Mouse (Mus musculus) liver, embryonic 18 days (tissue): ENCODE results near the gene Tex9. TPM values are rescaled to one million over a fixed set of nuclear protein-coding genes. Genes with fewer than 3 reads are reported as not detected.

Experiments
- polyA plus RNA-seq: library from polyadenylated mRNA; depleted of rRNA; stranded (reverse); fragments of >200 nt; gene quantifications from 2 replicates; pipeline ENCODE4 v1.2.3, GENCODE M21; 2012; rRNA removed

Tex9 gene
- polyA plus RNA-seq = 2.5 and 3.0 TPM in 2 replicates

DNA sequence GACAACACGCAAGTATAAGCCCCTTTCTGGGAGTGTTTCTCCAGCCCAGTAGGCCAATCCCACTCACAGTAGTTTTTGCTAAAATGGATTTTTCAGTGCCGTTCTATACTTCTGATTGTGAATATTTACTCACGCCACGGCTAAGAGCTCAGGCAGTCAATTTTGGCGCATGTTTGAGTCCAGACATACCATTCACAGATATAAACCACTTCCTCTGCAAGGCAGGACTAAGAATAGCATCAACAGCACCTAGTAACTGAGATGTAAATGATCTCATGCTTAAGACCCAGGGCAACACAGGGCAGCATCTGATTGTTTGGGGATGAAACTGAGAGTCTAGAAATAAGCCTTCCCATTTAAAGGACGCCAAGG, at the start of gene Tex9:
Gene Tex9 (minus strand): TSS at position 19 of the 372 bp plus-strand sequence.

DNA sequence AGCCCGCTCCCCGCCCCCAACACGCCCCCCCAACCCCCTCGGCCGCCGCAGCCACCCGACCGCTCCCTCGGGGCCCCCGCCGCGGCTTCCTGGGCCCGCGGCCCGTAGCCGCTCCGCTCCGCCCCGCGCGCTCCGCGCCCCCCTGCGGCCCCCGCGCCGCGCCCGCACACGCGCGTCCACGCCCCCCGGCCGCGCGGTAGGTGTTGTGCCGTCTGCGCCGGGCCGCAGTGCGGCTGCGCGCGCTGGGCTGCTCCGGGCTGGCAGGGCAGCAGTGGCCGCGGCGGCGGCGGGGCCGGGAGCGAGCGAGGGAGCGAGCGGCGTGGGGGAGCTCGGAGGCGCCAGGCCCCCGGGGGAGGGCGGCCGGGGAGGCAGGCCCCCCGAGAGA, 40.0 kb upstream of the Tex9 start, which contains the start of gene Rfx7:
Gene Rfx7 (plus strand): TSS at position 245 of the 385 bp plus-strand sequence.

GRCm38 (mm10) chr9:72437822-72438701, 54.0 kb downstream of the Tex9 start, which contains the start of gene Mns1:
Gene Mns1, plus strand, starts transcription at chr9:72438011.

Other genes with a start within 250 kb of the Tex9 start
- 11.4 and 13.4 TPM in 2 replicates for gene Zfp280d, start 217.4 kb downstream of the Tex9 start, polyA plus RNA-seq
- 30.9 and 35.5 TPM in 2 replicates for gene Mns1, start 54.2 kb downstream of the Tex9 start, polyA plus RNA-seq
- gene Rfx7, start 40.0 kb upstream of the Tex9 start, polyA plus RNA-seq = 3.6 TPM in 2 replicates
- 87.7 and 98.5 TPM in 2 replicates for gene Nedd4, start 170.1 kb upstream of the Tex9 start, polyA plus RNA-seq